Mouse (Mus musculus) cerebellum, adult 9-11 months (tissue): ENCODE data around the gene Odc1.

Experiments used
- DNase-seq: peaks from one replicate; pipeline ENCODE4 v3.0.0; 2022

Gene Odc1

DNA sequence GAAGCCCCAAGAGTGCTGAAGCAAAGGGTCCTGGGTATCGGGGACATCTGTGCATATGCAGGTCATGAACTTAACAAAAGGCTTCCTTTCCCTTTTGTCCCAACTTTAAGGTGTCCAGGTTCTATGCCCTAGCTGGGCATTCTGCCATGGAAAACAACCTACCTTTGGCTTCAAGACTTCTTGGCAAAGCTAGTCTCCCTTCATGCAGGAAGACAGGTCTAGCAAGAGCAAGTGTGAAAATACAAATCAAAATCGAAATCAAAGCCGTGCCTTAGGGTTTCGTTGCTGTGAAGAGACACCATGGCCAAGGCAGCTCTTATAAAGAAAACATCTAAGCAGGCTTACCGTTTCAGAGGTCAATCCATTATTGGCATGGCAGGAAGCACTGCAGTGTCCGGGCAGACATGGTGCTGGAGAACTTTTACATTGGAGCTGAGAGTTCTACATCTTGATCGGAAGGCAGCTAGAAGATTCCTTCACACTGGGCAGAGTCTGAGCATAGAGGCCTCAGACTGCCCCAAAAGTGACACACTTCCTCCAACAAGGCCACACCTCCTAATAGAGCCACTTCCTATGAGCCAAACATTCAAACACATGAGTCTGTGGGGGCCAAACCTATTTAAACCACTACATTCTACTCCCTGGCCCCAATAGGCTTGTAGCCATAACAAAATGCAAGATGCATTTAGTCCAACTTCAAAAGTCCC, 44.5 kb downstream of the Odc1 start:
- no peak for DNase-seq

DNA sequence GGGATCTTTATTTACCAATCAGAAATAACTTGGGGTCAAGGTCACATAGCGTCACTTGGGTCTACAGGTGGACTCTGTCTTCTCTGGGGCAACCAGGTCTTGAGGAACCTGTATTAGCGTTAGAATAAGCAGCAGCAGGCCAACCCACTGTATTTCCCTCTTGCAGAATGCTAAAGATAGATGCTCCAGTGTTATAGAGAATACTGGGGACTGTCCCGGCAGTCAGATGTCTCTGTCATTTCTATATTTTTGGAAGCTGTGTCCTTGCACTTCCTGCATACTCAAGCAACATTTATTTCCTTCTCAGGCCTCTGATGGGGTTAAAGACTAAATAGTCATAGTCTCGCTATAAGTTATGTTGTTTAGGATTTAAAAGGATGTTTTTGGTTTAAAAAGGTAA, 46.7 kb downstream of the Odc1 start:
- DNase-seq = no peak

DNA sequence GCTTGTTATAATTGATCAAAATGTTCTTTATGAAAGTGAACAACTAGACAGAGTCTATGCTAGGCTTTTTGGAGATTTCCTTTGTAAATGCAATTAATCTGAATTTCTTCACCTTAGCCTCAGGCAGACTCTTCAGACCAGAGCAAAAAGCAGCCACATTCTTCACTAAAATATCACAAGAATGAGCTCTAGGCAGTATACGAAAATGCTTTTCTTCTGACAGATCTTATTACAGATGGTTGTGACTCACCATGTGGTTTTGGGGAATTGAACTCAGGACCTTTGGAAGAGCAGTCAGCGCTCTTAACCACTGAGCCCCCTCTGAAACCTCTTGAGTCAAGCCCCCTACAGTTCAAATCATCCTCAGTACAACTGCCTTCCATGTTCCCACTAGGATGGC, 49.4 kb downstream of the Odc1 start:
- DNase-seq = no peak

DNA sequence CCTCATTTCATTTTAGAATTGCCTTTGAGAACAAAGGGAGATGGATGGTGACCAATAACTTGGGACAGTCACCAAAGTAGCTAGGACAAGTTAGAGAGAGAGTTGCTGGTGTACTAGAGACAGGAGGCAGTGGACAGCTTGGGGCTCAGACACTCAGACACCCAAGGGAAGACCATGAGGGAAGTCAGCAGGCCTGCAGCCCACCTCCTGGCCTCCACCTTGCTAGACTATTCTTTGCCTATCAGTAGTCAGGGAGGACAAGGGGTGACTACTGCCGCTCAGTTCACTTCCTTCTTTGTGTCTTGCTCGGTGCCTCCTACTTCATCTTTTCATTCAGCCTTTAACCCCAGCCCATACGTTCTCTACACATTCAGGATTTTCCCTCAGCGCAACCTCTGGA, 50.1 kb downstream of the Odc1 start:
- no peak for DNase-seq

DNA sequence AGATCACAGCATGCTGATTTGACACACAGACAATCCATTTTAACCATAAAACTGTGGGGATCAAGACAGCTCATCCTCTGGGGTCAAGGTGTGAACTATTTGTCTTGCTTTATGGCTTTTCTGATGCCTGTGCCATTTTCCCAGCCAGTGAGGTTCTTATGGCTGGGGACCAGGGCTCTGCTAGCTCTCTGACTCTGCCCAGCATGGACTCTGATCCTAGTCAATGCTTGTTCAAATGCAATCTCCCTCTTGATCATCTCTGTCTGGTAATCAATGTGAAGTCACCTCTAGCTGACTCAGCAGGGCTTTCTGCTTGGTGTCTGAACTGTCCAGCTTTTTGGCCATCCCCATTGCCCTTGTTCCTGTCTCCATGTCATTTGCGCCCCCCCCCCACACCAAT, 50.6 kb downstream of the Odc1 start:
- DNase-seq = no peak
